Comparison of ENCODE assay signal across 32 mouse cellular contexts in the genomic region with DNA sequence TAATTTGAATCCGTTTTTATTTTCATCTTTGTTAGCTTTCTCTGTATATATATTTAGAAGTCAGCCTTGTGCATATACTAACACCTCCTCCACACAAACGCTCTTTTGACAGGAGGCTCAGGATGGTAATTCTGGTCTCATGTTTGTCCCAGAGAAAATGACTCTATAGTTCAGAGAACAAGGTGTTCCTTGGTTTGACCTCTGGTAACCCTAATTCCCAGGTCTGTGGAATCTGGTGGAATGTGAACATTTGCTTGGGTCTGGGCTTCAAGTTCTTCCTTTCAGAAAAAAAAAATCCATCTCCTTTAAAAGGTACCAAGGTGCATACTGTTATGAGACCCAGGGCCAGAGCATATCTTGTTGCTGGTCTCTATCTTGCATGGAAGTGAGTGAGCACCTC.
"Had no signal": no experiment of that assay in that cellular context is flagged by ENCODE, and none has a peak within 500 bp of the region (broad histone marks: within the 10 kb centered on the region; RNA-seq: fewer than 3 reads in every experiment).

No protein-coding gene starts in this region.

- H3K27ac ChIP-seq: heart, embryonic 10.5 days; heart, embryonic 13.5 days; heart, embryonic 15.5 days; hindbrain, embryonic 10.5 days; hindbrain, embryonic 12.5 days; hindbrain, embryonic 13.5 days; hindbrain, embryonic 14.5 days; hindbrain, embryonic 15.5 days; hindbrain, postnatal 0 days; intestine, embryonic 15.5 days; kidney, embryonic 15.5 days; kidney, postnatal 0 days; layer of hippocampus, adult 2 months; left cerebral cortex, adult 2 months had no signal

- ATAC-seq: hindbrain, embryonic 16.5 days; hindbrain, postnatal 0 days; inflammation-experienced regulatory T-cells, adult 6 months; intestine, embryonic 15.5 days; intestine, embryonic 16.5 days; intestine, postnatal 0 days had no signal

- H3K9me3 ChIP-seq: heart, embryonic 10.5 days; heart, embryonic 12.5 days; heart, embryonic 13.5 days; heart, embryonic 15.5 days; hindbrain, embryonic 10.5 days; hindbrain, embryonic 12.5 days; hindbrain, embryonic 13.5 days; hindbrain, embryonic 15.5 days; intestine, embryonic 15.5 days; kidney, embryonic 15.5 days had no signal

- H3K4me3 ChIP-seq: heart, embryonic 10.5 days; heart, embryonic 12.5 days; heart, embryonic 13.5 days; heart, embryonic 15.5 days; hindbrain, embryonic 10.5 days; hindbrain, embryonic 12.5 days; hindbrain, embryonic 13.5 days; hindbrain, embryonic 15.5 days; intestine, embryonic 15.5 days; kidney, embryonic 15.5 days; layer of hippocampus, adult 2 months; left cerebral cortex, adult 2 months had no signal

- H3K36me3 ChIP-seq: heart, embryonic 12.5 days; heart, embryonic 13.5 days; heart, embryonic 15.5 days; hindbrain, embryonic 12.5 days; hindbrain, embryonic 13.5 days; hindbrain, embryonic 15.5 days; intestine, embryonic 15.5 days; kidney, embryonic 15.5 days had no signal

- DNase-seq: heart, postnatal 10 days; heart, postnatal 14 days; heart, postnatal 36 days; heart, postnatal 4 days; kidney, adult 11 months; kidney, adult 18-20 months; kidney, postnatal 10 days; kidney, postnatal 14 days; kidney, postnatal 25 days; kidney, postnatal 4 days; layer of hippocampus, adult 9-11 months; layer of hippocampus, postnatal 36 days had no signal

- H3K9ac ChIP-seq: heart, embryonic 12.5 days; heart, embryonic 13.5 days; heart, embryonic 15.5 days; hindbrain, embryonic 12.5 days; hindbrain, embryonic 13.5 days; hindbrain, embryonic 14.5 days; hindbrain, embryonic 15.5 days; intestine, embryonic 15.5 days; kidney, embryonic 15.5 days had no signal

- H3K4me2 ChIP-seq: heart, embryonic 11.5 days; heart, embryonic 12.5 days; heart, embryonic 13.5 days; heart, embryonic 15.5 days; hindbrain, embryonic 12.5 days; hindbrain, embryonic 13.5 days; hindbrain, embryonic 14.5 days; hindbrain, embryonic 15.5 days; intestine, embryonic 15.5 days; kidney, embryonic 15.5 days had no signal

- H3K27me3 ChIP-seq: heart, embryonic 12.5 days; heart, embryonic 13.5 days; heart, embryonic 15.5 days; hindbrain, embryonic 12.5 days; hindbrain, embryonic 13.5 days; hindbrain, embryonic 15.5 days; intestine, embryonic 15.5 days; kidney, embryonic 15.5 days had no signal
